ENCODE assay signal across 10 mouse cellular contexts in genomic region chr19:42001253-42001980, GRCm38 (mm10). TPM values are rescaled to one million over a fixed set of nuclear protein-coding genes. Genes with fewer than 3 reads are reported as not detected.
DNase-seq lines count a peak whose midpoint lies in the region; ATAC-seq and TF ChIP-seq lines count a peak whose summit lies in the region.
"Had no signal": no experiment of that assay in that cellular context is flagged by ENCODE, and none has a peak within 500 bp of the region (broad histone marks: within the 10 kb centered on the region; RNA-seq: fewer than 3 reads in every experiment).

No protein-coding gene starts in this region.

- H3K9ac ChIP-seq in heart, adult 2 months (ENCODE audit: low read depth, low read length) = no peak overlapping the region
- no peak overlapping the region for H3K9ac ChIP-seq in lung, embryonic 14.5 days
- no peak overlapping the region for H3K9ac ChIP-seq in lung, postnatal 0 days (replicated peaks; ENCODE audit: low read depth)
- H3K9ac ChIP-seq: hindbrain, embryonic 13.5 days; midbrain, embryonic 12.5 days had no signal

- intact Hi-C loops in heart, adult 2 months (cut with DNase I) = no loop called here
- intact Hi-C loops in left cerebral cortex, postnatal 10 days (cut with DNase I) = no loop called here

- no peaks in the 10 kb centered on the region; the same call in 1 of the 2 replicates for H3K79me2 ChIP-seq in heart, adult 2 months (replicated peaks; ENCODE audit: control insufficient read depth, insufficient read depth, low read length)

- H3K27me3 ChIP-seq in heart, adult 2 months (ENCODE audit: control insufficient read depth, insufficient read depth, low read length) = no peaks in the 10 kb centered on the region
- H3K27me3 ChIP-seq in lung, embryonic 14.5 days (ENCODE audit: insufficient read depth, low read length) = no peaks in the 10 kb centered on the region
- no peaks in the 10 kb centered on the region for H3K27me3 ChIP-seq in lung, postnatal 0 days (replicated peaks; ENCODE audit: insufficient read depth, low read length)
- H3K27me3 ChIP-seq: hindbrain, embryonic 13.5 days; midbrain, embryonic 12.5 days had no signal

- no peaks in the 10 kb centered on the region; the same call in 1 of the 2 replicates for H3K36me3 ChIP-seq in heart, adult 2 months (ENCODE audit: control insufficient read depth, insufficient read depth, low read length)
- H3K36me3 ChIP-seq in lung, embryonic 14.5 days (ENCODE audit: insufficient read depth) = no peaks in the 10 kb centered on the region
- no peaks in the 10 kb centered on the region for H3K36me3 ChIP-seq in lung, postnatal 0 days (ENCODE audit: insufficient read depth, low read length)
- H3K36me3 ChIP-seq: hindbrain, embryonic 13.5 days; midbrain, embryonic 12.5 days had no signal

- peaks cover 44% of the 10 kb centered on the region for H3K4me1 ChIP-seq in heart, adult 2 months (ENCODE audit: control insufficient read depth, insufficient read depth, low read length)
- peaks cover 12% of the 10 kb centered on the region; the same call in 1 of the 2 replicates for H3K4me1 ChIP-seq in lung, embryonic 14.5 days (ENCODE audit: insufficient read depth)
- H3K4me1 ChIP-seq in lung, adult 2 months (ENCODE audit: control insufficient read depth, insufficient read depth, low read length) = peaks cover 3% of the 10 kb centered on the region
- H3K4me1 ChIP-seq in lung, postnatal 0 days (ENCODE audit: insufficient read depth, low read depth, low read length) = peaks cover 9% of the 10 kb centered on the region; the same call in 1 of the 2 replicates

- ATAC-seq in lung, embryonic 14.5 days (ENCODE audit: insufficient read depth) = no peak
- ATAC-seq in lung, postnatal 0 days = peak; percentile 21

- H3K9me3 ChIP-seq in lung, embryonic 14.5 days (ENCODE audit: low read depth, low read length) = no peaks in the 10 kb centered on the region
- H3K9me3 ChIP-seq in lung, postnatal 0 days (ENCODE audit: low read length) = no peaks in the 10 kb centered on the region
- H3K9me3 ChIP-seq: hindbrain, embryonic 13.5 days; midbrain, embryonic 12.5 days had no signal

- 89% methylated on average over 12 of the region's 12 CpGs for WGBS in heart, adult 2 months
- 90% methylated on average over 12 of the region's 12 CpGs for WGBS in lung, embryonic 14.5 days
- WGBS in lung, adult 2 months = 82% methylated on average over 12 of the region's 12 CpGs
- WGBS in lung, postnatal 0 days = 87% methylated on average over 12 of the region's 12 CpGs

- no peak for TF ChIP-seq EP300 in heart, adult 2 months (IDR thresholded peaks at IDR 0.05; ENCODE audit: insufficient read depth, low read depth, low read length)
- no peak for TF ChIP-seq EP300 in lung, postnatal 0 days (IDR thresholded peaks at IDR 0.05)

- peak overlapping the region; percentile 65; the same call in 1 of the 2 replicates for H3K27ac ChIP-seq in heart, adult 2 months
- H3K27ac ChIP-seq in lung, embryonic 14.5 days (ENCODE audit: low read depth) = peak overlapping the region; percentile 77; the same call in 1 of the 2 replicates
- H3K27ac ChIP-seq in lung, postnatal 0 days (ENCODE audit: low read length) = peak overlapping the region; percentile 80
- H3K27ac ChIP-seq: hindbrain, embryonic 13.5 days; midbrain, embryonic 12.5 days had no signal

- TF ChIP-seq CTCF in heart, adult 2 months (IDR thresholded peaks at IDR 0.05) = no peak
- 0 out of 2 replicates have a peak, but pooled peaks have one; percentile 4 for TF ChIP-seq CTCF in lung, embryonic 14.5 days (IDR thresholded peaks at IDR 0.05; ENCODE audit: low read depth)
- TF ChIP-seq CTCF in lung, adult 2 months (IDR thresholded peaks at IDR 0.05; ENCODE audit: insufficient read depth, low read length) = no peak
- peak; percentile 13; the same call in 1 of the 2 replicates for TF ChIP-seq CTCF in lung, postnatal 0 days (IDR thresholded peaks at IDR 0.05)

- no peak overlapping the region for H3K4me2 ChIP-seq in lung, embryonic 14.5 days
- no peak overlapping the region for H3K4me2 ChIP-seq in lung, postnatal 0 days (replicated peaks; ENCODE audit: low read depth, low read length)
- H3K4me2 ChIP-seq: hindbrain, embryonic 13.5 days; midbrain, embryonic 12.5 days had no signal

- no peak overlapping the region for H3K4me3 ChIP-seq in heart, adult 2 months
- no peak overlapping the region for H3K4me3 ChIP-seq in lung, embryonic 14.5 days (ENCODE audit: low read depth, low read length)
- H3K4me3 ChIP-seq in lung, adult 2 months (replicated peaks; ENCODE audit: extremely low read depth, low read depth, low read length) = no peak overlapping the region
- no peak overlapping the region for H3K4me3 ChIP-seq in lung, postnatal 0 days (ENCODE audit: low read depth, low read length)
- H3K4me3 ChIP-seq: hindbrain, embryonic 13.5 days; midbrain, embryonic 12.5 days had no signal

- no peak for TF ChIP-seq POLR2A in heart, adult 2 months (IDR thresholded peaks at IDR 0.05; ENCODE audit: insufficient read depth, low read depth, low read length)
- TF ChIP-seq POLR2A in lung, adult 2 months (IDR thresholded peaks at IDR 0.05; ENCODE audit: borderline replicate concordance, extremely low read depth, low read depth, low read length) = no peak

- no peak for DNase-seq in heart, adult 2 months
- no peak for DNase-seq in heart, postnatal 4 days
- DNase-seq in lung, embryonic 14.5 days = no peak
- DNase-seq in lung, adult 2 months = no peak
- no peak for DNase-seq in lung, postnatal 0 days (ENCODE audit: low spot score)
- no peak for DNase-seq in layer of hippocampus, adult 11-12 months (ENCODE audit: low spot score)
- DNase-seq in left cerebral cortex, postnatal 10 days (ENCODE audit: extremely low spot score in 1 of 2, low spot score in 2 of 2) = no peak
- DNase-seq in frontal cortex, postnatal 25 days (ENCODE audit: low spot score in 2 of 2) = no peak

RNA-seq across cellular contexts. Expression of gene Ubtd1, which starts 19.9 kb away (rescaled TPM):
- 10 to 100 TPM; 21.4 to 22.7 TPM for total RNA-seq in heart, adult 2 months (2021)
- polyA plus RNA-seq in heart, adult 2 months (2012; rRNA removed) = 27.3 and 37.3 TPM in 2 replicates
- 10 to 100 TPM; 26.4 to 28.3 TPM for total RNA-seq in heart, postnatal 4 days (2021)
- polyA plus RNA-seq in lung, embryonic 14.5 days (2014; fragmentation: Nextera tagmentation; extraction: Ambion mirVana) = 13.1 TPM in 2 replicates
- 26.0 and 31.7 TPM in 2 replicates for polyA plus RNA-seq in lung, adult 2 months (2012; rRNA removed)
- polyA plus RNA-seq in lung, postnatal 0 days (2015; fragmentation: Nextera tagmentation; extraction: Ambion mirVana) = 21.3 and 23.2 TPM in 2 replicates
- total RNA-seq in left cerebral cortex, postnatal 10 days (2021) = 10 to 100 TPM; 13.2 to 13.4 TPM

RNA-seq across cellular contexts. Expression of gene Mms19, which starts 20.5 kb away (rescaled TPM):
- total RNA-seq in heart, adult 2 months (2021) = 10 to 100 TPM; 14.2 to 17.9 TPM
- 35.4 and 48.4 TPM in 2 replicates for polyA plus RNA-seq in heart, adult 2 months (2012; rRNA removed)
- 10 to 100 TPM; 19.3 to 20.1 TPM for total RNA-seq in heart, postnatal 4 days (2021)
- polyA plus RNA-seq in lung, embryonic 14.5 days (2014; fragmentation: Nextera tagmentation; extraction: Ambion mirVana) = 35.6 and 41.7 TPM in 2 replicates
- polyA plus RNA-seq in lung, adult 2 months (2012; rRNA removed) = 53.7 and 57.0 TPM in 2 replicates
- polyA plus RNA-seq in lung, postnatal 0 days (2015; fragmentation: Nextera tagmentation; extraction: Ambion mirVana) = 12.8 and 16.5 TPM in 2 replicates
- 10 to 100 TPM; 30.1 to 39.8 TPM for total RNA-seq in left cerebral cortex, postnatal 10 days (2021)

RNA-seq across cellular contexts. Expression of gene Ankrd2, which starts 34.4 kb away (rescaled TPM):
- total RNA-seq in heart, adult 2 months (2021) = under 1 TPM; 0.20 to 0.42 TPM
- polyA plus RNA-seq in heart, adult 2 months (2012; rRNA removed) = not detected in 2 replicates
- total RNA-seq in heart, postnatal 4 days (2021) = under 1 TPM in 1 of 2 experiments, not detected in 1; 0.25 TPM
- 0.17 and 0.41 TPM in 2 replicates for polyA plus RNA-seq in lung, embryonic 14.5 days (2014; fragmentation: Nextera tagmentation; extraction: Ambion mirVana)
- 0.14 and 0.20 TPM in 2 replicates for polyA plus RNA-seq in lung, adult 2 months (2012; rRNA removed)
- polyA plus RNA-seq in lung, postnatal 0 days (2015; fragmentation: Nextera tagmentation; extraction: Ambion mirVana) = 0.53 and 0.62 TPM in 2 replicates
- under 1 TPM in 1 of 2 experiments, not detected in 1; 0.32 TPM for total RNA-seq in left cerebral cortex, postnatal 10 days (2021)
- polyA plus RNA-seq: midbrain, embryonic 12.5 days had no signal

RNA-seq across cellular contexts. Expression of gene Hoga1, which starts 44.0 kb away (rescaled TPM):
- 1 to 10 TPM; 1.6 to 2.3 TPM for total RNA-seq in heart, adult 2 months (2021)
- polyA plus RNA-seq in heart, adult 2 months (2012; rRNA removed) = 0.85 and 1.4 TPM in 2 replicates
- total RNA-seq in heart, postnatal 4 days (2021) = 1 to 10 TPM; 2.5 to 2.8 TPM
- 1.2 and 1.6 TPM in 2 replicates for polyA plus RNA-seq in lung, embryonic 14.5 days (2014; fragmentation: Nextera tagmentation; extraction: Ambion mirVana)
- 7.6 and 8.7 TPM in 2 replicates for polyA plus RNA-seq in lung, adult 2 months (2012; rRNA removed)
- polyA plus RNA-seq in lung, postnatal 0 days (2015; fragmentation: Nextera tagmentation; extraction: Ambion mirVana) = 4.9 and 6.4 TPM in 2 replicates
- total RNA-seq in left cerebral cortex, postnatal 10 days (2021) = 1 to 10 TPM; 7.2 to 7.4 TPM

RNA-seq across cellular contexts. Expression of gene 4933411K16Rik, which starts 50.6 kb away (rescaled TPM):
- total RNA-seq in heart, adult 2 months (2021) = under 1 TPM in 1 of 2 experiments, not detected in 1; 0.23 TPM
- 0.41 and 0.73 TPM in 2 replicates for polyA plus RNA-seq in heart, adult 2 months (2012; rRNA removed)
- total RNA-seq in heart, postnatal 4 days (2021) = under 1 TPM; 0.26 to 0.50 TPM
- polyA plus RNA-seq in lung, embryonic 14.5 days (2014; fragmentation: Nextera tagmentation; extraction: Ambion mirVana) = 0.18 TPM in 1 of 2 replicates, not detected in the other
- polyA plus RNA-seq in lung, adult 2 months (2012; rRNA removed) = 1.1 and 1.4 TPM in 2 replicates
- 0.10 and 0.14 TPM in 2 replicates for polyA plus RNA-seq in lung, postnatal 0 days (2015; fragmentation: Nextera tagmentation; extraction: Ambion mirVana)
- total RNA-seq in left cerebral cortex, postnatal 10 days (2021) = 1 to 10 TPM; 1.1 to 1.5 TPM
- polyA plus RNA-seq: hindbrain, embryonic 13.5 days; midbrain, embryonic 12.5 days had no signal

Comparison
In these comparisons a context has a peak if more than half of its experiments do, and no peak if none do; other contexts are left out.
1. CTCF ChIP-seq: peak in lung, embryonic 14.5 days (single experiment) and lung, postnatal 0 days (single experiment); none in heart, adult 2 months (single experiment) and lung, adult 2 months (single experiment).
2. Peak in every context shown above with its lines, with median percentiles within 50 percentile points of each other: H3K27ac ChIP-seq.